In the genomic region with DNA sequence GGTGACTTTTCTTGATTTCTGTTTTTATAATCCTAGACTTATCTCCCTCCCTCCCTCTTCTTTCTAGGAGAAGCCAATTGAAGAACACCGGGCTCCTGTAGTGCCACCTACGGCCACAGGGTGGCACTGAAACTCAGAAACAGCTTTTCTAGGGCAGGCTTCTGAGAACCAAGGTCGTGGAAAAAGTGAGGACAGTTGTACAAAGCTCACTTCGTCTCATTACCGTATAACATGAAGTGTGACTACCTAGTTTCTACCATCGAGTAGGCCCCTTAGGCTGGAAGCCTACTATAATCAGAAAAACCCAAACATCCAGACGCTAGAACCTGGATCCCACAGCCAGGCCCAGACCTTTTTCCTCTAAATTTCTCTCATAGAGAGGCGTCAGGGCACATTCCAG, we compare ENCODE assay signal across 8 mouse cellular contexts. TPM values are rescaled to one million over a fixed set of nuclear protein-coding genes. Genes with fewer than 3 reads are reported as not detected.
A peak's percentile ranks its signal among the peaks of the same experiment; 100 is the strongest.
DNase-seq lines count a peak whose midpoint lies in the region; ATAC-seq and TF ChIP-seq lines count a peak whose summit lies in the region.

No protein-coding gene starts in this region.

- H3K4me3 ChIP-seq in hindbrain, embryonic 14.5 days (replicated peaks; ENCODE audit: low read length), result peak overlapping the region; percentile 30
- H3K4me3 ChIP-seq in left cerebral cortex, adult 2 months, result no peak overlapping the region; the same call in 1 of the 2 replicates

- H3K27ac ChIP-seq in hindbrain, embryonic 14.5 days, result no peak overlapping the region
- peak overlapping the region; percentile 70 for H3K27ac ChIP-seq in left cerebral cortex, adult 2 months

- WGBS in hindbrain, embryonic 14.5 days, result 9% methylated on average over 8 of the region's 8 CpGs

- H3K9me3 ChIP-seq in hindbrain, embryonic 14.5 days (ENCODE audit: control insufficient read depth, low read length), result no peaks in the 10 kb centered on the region

- intact Hi-C loops in left cerebral cortex, adult 2 months (cut with DNase I), result loop anchor here (1.0 kb wide), 1 partner anchor 54 kb away; no protein-coding TSS in a partner anchor

- H3K9ac ChIP-seq in hindbrain, embryonic 14.5 days, result peak overlapping the region; percentile 51

- no peak for ATAC-seq in hindbrain, embryonic 14.5 days (ENCODE audit: low FRiP score)
- peak; percentile 32; the same call in 1 of the 2 replicates for ATAC-seq in megakaryocyte, adult 5-6 weeks (ENCODE audit: poor library complexity, severe bottlenecking)

- peak; percentile 94 for TF ChIP-seq CTCF in left cerebral cortex, adult 2 months (IDR thresholded peaks at IDR 0.05)

- no peaks in the 10 kb centered on the region for H3K36me3 ChIP-seq in hindbrain, embryonic 14.5 days (replicated peaks; ENCODE audit: control insufficient read depth, insufficient read depth)

- peak; percentile 88 for DNase-seq in Muller cell, postnatal 12 days (ENCODE audit: inconsistent ontology term)
- peak; percentile 95 for DNase-seq in cerebellum, adult 9-10 months
- peak; percentile 86 to 92 for DNase-seq in frontal cortex, postnatal 36 days (ENCODE audit: low spot score in 2 of 2)
- peak; percentile 94 for DNase-seq in hindbrain, embryonic 14.5 days (ENCODE audit: low spot score)
- peak; percentile 86 to 91 for DNase-seq in left cerebral cortex, adult 2 months (ENCODE audit: extremely low spot score in 1 of 2, low spot score in 2 of 2)
- peak; percentile 94 to 96 for DNase-seq in right cerebral cortex, adult 2 months (ENCODE audit: low spot score in 2 of 2)
- peak; percentile 89 for DNase-seq in urinary bladder, postnatal 14 days (ENCODE audit: low spot score)

- H3K4me1 ChIP-seq in hindbrain, embryonic 14.5 days (replicated peaks; ENCODE audit: control insufficient read depth, insufficient read depth, low read length), result peaks cover 20% of the 10 kb centered on the region

- H3K27me3 ChIP-seq in hindbrain, embryonic 14.5 days (ENCODE audit: control insufficient read depth, insufficient read depth, low read length), result no peaks in the 10 kb centered on the region

- H3K4me2 ChIP-seq in hindbrain, embryonic 14.5 days (replicated peaks), result peak overlapping the region; percentile 78

RNA-seq across cellular contexts. Expression of gene Tmem107, which starts 3.6 kb away (rescaled TPM):
- polyA plus RNA-seq in hindbrain, embryonic 14.5 days (2014; fragmentation: Nextera tagmentation; extraction: Ambion mirVana), result 40.3 and 40.7 TPM in 2 replicates
- total RNA-seq in left cerebral cortex, adult 2 months (2021), result 10 to 100 TPM; 23.3 to 28.0 TPM
- total RNA-seq in megakaryocyte, adult 5-6 weeks (2015), result 13.2 and 15.7 TPM in 2 replicates
- 11.4 and 26.6 TPM in 2 replicates for total RNA-seq in megakaryocyte, adult 5-6 weeks (2017)

RNA-seq across cellular contexts. Expression of gene Borcs6, which starts 7.4 kb away (rescaled TPM):
- polyA plus RNA-seq in hindbrain, embryonic 14.5 days (2014; fragmentation: Nextera tagmentation; extraction: Ambion mirVana), result 18.6 and 24.3 TPM in 2 replicates
- total RNA-seq in left cerebral cortex, adult 2 months (2021), result 10 to 100 TPM; 31.1 to 33.8 TPM
- total RNA-seq in megakaryocyte, adult 5-6 weeks (2015), result 18.8 and 20.5 TPM in 2 replicates
- 17.7 and 20.2 TPM in 2 replicates for total RNA-seq in megakaryocyte, adult 5-6 weeks (2017)

RNA-seq across cellular contexts. Expression of gene Vamp2, which starts 21.3 kb away (rescaled TPM):
- 324 and 368 TPM in 2 replicates for polyA plus RNA-seq in hindbrain, embryonic 14.5 days (2014; fragmentation: Nextera tagmentation; extraction: Ambion mirVana)
- total RNA-seq in left cerebral cortex, adult 2 months (2021), result 1,000 to 10,000 TPM; 1,115 to 1,119 TPM
- 53.9 and 66.6 TPM in 2 replicates for total RNA-seq in megakaryocyte, adult 5-6 weeks (2015)
- total RNA-seq in megakaryocyte, adult 5-6 weeks (2017), result 11.2 and 21.8 TPM in 2 replicates

RNA-seq across cellular contexts. Expression of gene Aurkb, which starts 21.5 kb away (rescaled TPM):
- polyA plus RNA-seq in hindbrain, embryonic 14.5 days (2014; fragmentation: Nextera tagmentation; extraction: Ambion mirVana), result 17.0 and 22.0 TPM in 2 replicates
- under 1 TPM; 0.25 to 0.30 TPM for total RNA-seq in left cerebral cortex, adult 2 months (2021)
- 105 and 116 TPM in 2 replicates for total RNA-seq in megakaryocyte, adult 5-6 weeks (2015)
- total RNA-seq in megakaryocyte, adult 5-6 weeks (2017), result 116 and 125 TPM in 2 replicates

RNA-seq across cellular contexts. Expression of gene Per1, which starts 28.1 kb away (rescaled TPM):
- 9.6 and 10.1 TPM in 2 replicates for polyA plus RNA-seq in hindbrain, embryonic 14.5 days (2014; fragmentation: Nextera tagmentation; extraction: Ambion mirVana)
- total RNA-seq in left cerebral cortex, adult 2 months (2021), result 100 to 1,000 TPM; 114 to 185 TPM
- 6.7 and 12.5 TPM in 2 replicates for total RNA-seq in megakaryocyte, adult 5-6 weeks (2015)
- total RNA-seq in megakaryocyte, adult 5-6 weeks (2017), result 7.9 and 8.5 TPM in 2 replicates

Comparison
In these comparisons a context has a peak if more than half of its experiments do, and no peak if none do; other contexts are left out.
1. RNA of gene Vamp2, which starts 21.3 kb away (total RNA-seq): 1,115 to 1,119 TPM in left cerebral cortex, adult 2 months; 11.2 to 66.6 TPM in megakaryocyte, adult 5-6 weeks; every median in the first group is over 10 times any median in the second.
2. Peak in every context shown above with its lines, with median percentiles within 50 percentile points of each other: DNase-seq.